Comparison of ENCODE assay signal across 9 mouse cellular contexts in genomic region chr8:54528571-54528970, GRCm38 (mm10). TPM values are rescaled to one million over a fixed set of nuclear protein-coding genes. Genes with fewer than 3 reads are reported as not detected.
DNase-seq lines count a peak whose midpoint lies in the region; ATAC-seq lines count a peak whose summit lies in the region.
"Had no signal": no experiment of that assay in that cellular context is flagged by ENCODE, and none has a peak within 500 bp of the region (broad histone marks: within the 10 kb centered on the region; RNA-seq: fewer than 3 reads in every experiment).

No protein-coding gene starts in this region.

- no peak for ATAC-seq in lung, embryonic 15.5 days (ENCODE audit: borderline replicate concordance, extremely low read depth, low FRiP score, low TSS enrichment)
- ATAC-seq in forebrain, embryonic 11.5 days (replicated peaks; ENCODE audit: low FRiP score): no peak
- no peak for ATAC-seq in limb, embryonic 12.5 days (ENCODE audit: insufficient number of reproducible peaks, insufficient read depth, low FRiP score, low TSS enrichment, low read depth)
- ATAC-seq in neural tube, embryonic 15.5 days (ENCODE audit: low FRiP score): no peak

- DNase-seq in lung, postnatal 4 days: no peak
- no peak for DNase-seq in forebrain, embryonic 11.5 days (ENCODE audit: low spot score)
- DNase-seq in adrenal gland, adult 18-20 months (ENCODE audit: low spot score in 2 of 2): no peak
- no peak for DNase-seq in thymus, postnatal 0 days (ENCODE audit: low spot score)
- DNase-seq in ovary, adult 18-20 months (ENCODE audit: low spot score): no peak

- H3K4me3 ChIP-seq in lung, embryonic 15.5 days: peak overlapping the region; percentile 97
- peak overlapping the region; percentile 73 for H3K4me3 ChIP-seq in forebrain, embryonic 11.5 days (ENCODE audit: low read depth, low read length)
- peak overlapping the region; percentile 86 for H3K4me3 ChIP-seq in limb, embryonic 12.5 days (replicated peaks)
- H3K4me3 ChIP-seq in neural tube, embryonic 15.5 days (replicated peaks): peak overlapping the region; percentile 99

- H3K9me3 ChIP-seq in lung, embryonic 15.5 days: no peaks in the 10 kb centered on the region
- no peaks in the 10 kb centered on the region for H3K9me3 ChIP-seq in forebrain, embryonic 11.5 days (ENCODE audit: control insufficient read depth, low read length)
- no peaks in the 10 kb centered on the region for H3K9me3 ChIP-seq in limb, embryonic 12.5 days
- no peaks in the 10 kb centered on the region for H3K9me3 ChIP-seq in neural tube, embryonic 15.5 days (replicated peaks)

- H3K4me2 ChIP-seq in lung, embryonic 15.5 days: peak overlapping the region; percentile 65
- peak overlapping the region; percentile 49 for H3K4me2 ChIP-seq in forebrain, embryonic 11.5 days (ENCODE audit: low read depth, low read length, severe bottlenecking)
- peak overlapping the region; percentile 65 for H3K4me2 ChIP-seq in limb, embryonic 12.5 days
- H3K4me2 ChIP-seq in neural tube, embryonic 15.5 days: peak overlapping the region; percentile 66

- H3K27me3 ChIP-seq in lung, embryonic 15.5 days: no peaks in the 10 kb centered on the region
- H3K27me3 ChIP-seq in forebrain, embryonic 11.5 days (ENCODE audit: control insufficient read depth, insufficient read depth, low read length): no peaks in the 10 kb centered on the region
- H3K27me3 ChIP-seq in limb, embryonic 12.5 days: no peaks in the 10 kb centered on the region
- no peaks in the 10 kb centered on the region for H3K27me3 ChIP-seq in neural tube, embryonic 15.5 days (replicated peaks)

- peaks cover 12% of the 10 kb centered on the region; the same call in 1 of the 2 replicates for H3K36me3 ChIP-seq in lung, embryonic 15.5 days
- no peaks in the 10 kb centered on the region for H3K36me3 ChIP-seq in forebrain, embryonic 11.5 days (ENCODE audit: control insufficient read depth, insufficient read depth, low read length)
- peaks cover 23% of the 10 kb centered on the region for H3K36me3 ChIP-seq in limb, embryonic 12.5 days
- H3K36me3 ChIP-seq in neural tube, embryonic 15.5 days: 0 out of 2 replicates have a peak, but pooled peaks cover 5% of the 10 kb centered on the region

- no peak overlapping the region for H3K27ac ChIP-seq in lung, embryonic 15.5 days
- H3K27ac ChIP-seq in forebrain, embryonic 11.5 days (ENCODE audit: low read depth, low read length): no peak overlapping the region
- no peak overlapping the region for H3K27ac ChIP-seq in limb, embryonic 12.5 days
- no peak overlapping the region for H3K27ac ChIP-seq in neural tube, embryonic 15.5 days (replicated peaks)

- 28% methylated on average over 7 of the region's 7 CpGs for WGBS in lung, embryonic 15.5 days
- 67% methylated on average over 7 of the region's 7 CpGs for WGBS in forebrain, embryonic 11.5 days
- WGBS in limb, embryonic 12.5 days: 54% methylated on average over 7 of the region's 7 CpGs
- WGBS in neural tube, embryonic 15.5 days: 65% methylated on average over 7 of the region's 7 CpGs

- H3K4me1 ChIP-seq in lung, embryonic 15.5 days: peaks cover 12% of the 10 kb centered on the region
- H3K4me1 ChIP-seq in forebrain, embryonic 11.5 days (replicated peaks; ENCODE audit: control insufficient read depth, insufficient read depth, low read length): peaks cover 3% of the 10 kb centered on the region; the same call in 1 of the 2 replicates
- H3K4me1 ChIP-seq in limb, embryonic 12.5 days (replicated peaks): peaks cover 17% of the 10 kb centered on the region
- H3K4me1 ChIP-seq in neural tube, embryonic 15.5 days: peaks cover 23% of the 10 kb centered on the region

- H3K9ac ChIP-seq in lung, embryonic 15.5 days: peak overlapping the region; percentile 89; the same call in 1 of the 2 replicates
- H3K9ac ChIP-seq in forebrain, embryonic 11.5 days (ENCODE audit: low read length): peak overlapping the region; percentile 86
- peak overlapping the region; percentile 89 for H3K9ac ChIP-seq in limb, embryonic 12.5 days (replicated peaks)
- peak overlapping the region; percentile 87 for H3K9ac ChIP-seq in neural tube, embryonic 15.5 days (replicated peaks)

RNA-seq across cellular contexts. Expression of gene Asb5, which starts 0.8 kb away (rescaled TPM):
- polyA plus RNA-seq in lung, embryonic 15.5 days (2015; fragmentation: Nextera tagmentation; extraction: Ambion mirVana): 4.0 and 4.1 TPM in 2 replicates
- 4.2 and 8.2 TPM in 2 replicates for polyA plus RNA-seq in forebrain, embryonic 11.5 days (2014; fragmentation: Nextera tagmentation; extraction: Ambion mirVana)
- 8.5 and 9.4 TPM in 2 replicates for polyA plus RNA-seq in limb, embryonic 12.5 days (2016; fragmentation: Nextera tagmentation; extraction: Ambion mirVana)
- polyA plus RNA-seq in neural tube, embryonic 15.5 days (2015; fragmentation: Nextera tagmentation; extraction: Ambion mirVana): 3.9 and 7.3 TPM in 2 replicates
- under 1 TPM; 0.60 to 0.93 TPM for total RNA-seq in adrenal gland, adult 18-20 months (2021)
- 5.5 and 7.3 TPM in 2 replicates for polyA plus RNA-seq in thymus, postnatal 0 days (2015; fragmentation: Nextera tagmentation; extraction: Ambion mirVana)
- total RNA-seq: hematopoietic stem cell, adult 5-6 weeks had no signal

RNA-seq across cellular contexts. Expression of gene Spcs3, which starts 1.2 kb away (rescaled TPM):
- 89.4 and 93.0 TPM in 2 replicates for polyA plus RNA-seq in lung, embryonic 15.5 days (2015; fragmentation: Nextera tagmentation; extraction: Ambion mirVana)
- 84.3 and 85.8 TPM in 2 replicates for polyA plus RNA-seq in forebrain, embryonic 11.5 days (2014; fragmentation: Nextera tagmentation; extraction: Ambion mirVana)
- polyA plus RNA-seq in limb, embryonic 12.5 days (2016; fragmentation: Nextera tagmentation; extraction: Ambion mirVana): 97.8 and 103 TPM in 2 replicates
- 44.6 and 55.1 TPM in 2 replicates for polyA plus RNA-seq in neural tube, embryonic 15.5 days (2015; fragmentation: Nextera tagmentation; extraction: Ambion mirVana)
- total RNA-seq in adrenal gland, adult 18-20 months (2021): 10 to 100 TPM; 31.7 to 48.9 TPM
- 74.9 and 82.5 TPM in 2 replicates for polyA plus RNA-seq in thymus, postnatal 0 days (2015; fragmentation: Nextera tagmentation; extraction: Ambion mirVana)
